Mouse (Mus musculus) erythroblast, embryonic 14.5 days (primary cell): ENCODE results near the gene St3gal5.

Experiments
- GATA1 ChIP-seq: IDR thresholded peaks from 2 replicates; pipeline ENCODE4 v1.6.1; 2012; ENCODE audit warnings: low read length, inconsistent platforms, mixed read lengths
- TAL1 ChIP-seq: IDR thresholded peaks from 3 replicates; pipeline ENCODE4 v1.6.1; 2012; ENCODE audit warnings: low read length, inconsistent platforms, mixed read lengths

DNA sequence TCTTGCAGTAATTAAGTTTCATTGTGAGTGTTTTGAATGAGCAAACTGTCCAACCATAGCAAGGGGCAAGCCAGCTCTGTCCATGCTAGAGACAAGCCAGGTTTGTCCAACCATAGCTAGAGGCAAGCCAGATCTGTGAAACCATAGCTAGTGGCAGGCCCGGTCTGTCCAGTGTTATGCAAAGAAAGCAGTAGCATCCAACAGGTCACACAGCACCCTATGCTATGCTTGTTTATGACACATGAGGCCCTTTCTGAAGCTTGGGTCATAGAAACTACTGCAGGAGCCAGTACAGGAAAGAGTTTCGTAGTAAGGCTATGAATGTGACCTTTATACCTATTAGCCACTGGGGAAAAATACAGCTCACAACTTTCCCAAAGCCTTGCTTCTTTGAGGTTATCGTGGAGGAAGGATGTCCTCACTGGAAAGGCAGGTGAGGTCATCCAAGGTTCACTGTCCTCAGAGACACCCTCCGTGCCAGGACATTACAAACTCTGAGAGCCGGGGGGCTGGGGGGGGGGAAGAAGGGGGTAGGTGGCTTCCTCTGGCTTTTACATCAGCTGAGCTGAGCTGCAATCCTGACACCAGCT is 26.0 kb upstream of the St3gal5 start:
- no peak for TF ChIP-seq GATA1
- TF ChIP-seq TAL1: no peak
